Mouse (Mus musculus) lung, postnatal 25 days (tissue): ENCODE data around the gene Clec9a.
A peak's percentile ranks its signal among the peaks of the same experiment; 100 is the strongest.

Experiments used
- DNase-seq: peaks from one replicate; pipeline ENCODE4 v3.0.0; 2022; ENCODE audit warnings: low spot score

Gene Clec9a

DNA sequence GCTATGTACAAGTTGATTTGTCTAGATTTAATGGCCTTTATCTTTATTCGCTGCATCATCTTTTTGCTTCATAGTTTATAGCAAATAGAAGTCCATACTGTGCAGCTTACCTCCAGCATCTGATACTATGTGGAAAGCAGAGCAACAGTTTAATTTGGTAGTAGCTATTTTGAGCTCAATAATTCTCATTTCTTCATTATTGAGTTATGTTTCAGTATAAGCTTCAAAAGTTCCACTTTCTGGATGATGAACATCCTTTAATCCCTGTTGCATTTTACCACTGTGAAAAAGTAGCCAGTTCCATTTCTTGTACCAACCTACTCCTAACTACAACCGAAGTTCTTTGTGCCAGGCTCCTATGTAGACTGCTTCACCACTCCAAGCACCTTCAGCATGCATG lies at the start of gene Clec9a:
Clec9a (plus strand) TSS at position 301 of the 400 bp plus-strand sequence.
- no peak for DNase-seq

DNA sequence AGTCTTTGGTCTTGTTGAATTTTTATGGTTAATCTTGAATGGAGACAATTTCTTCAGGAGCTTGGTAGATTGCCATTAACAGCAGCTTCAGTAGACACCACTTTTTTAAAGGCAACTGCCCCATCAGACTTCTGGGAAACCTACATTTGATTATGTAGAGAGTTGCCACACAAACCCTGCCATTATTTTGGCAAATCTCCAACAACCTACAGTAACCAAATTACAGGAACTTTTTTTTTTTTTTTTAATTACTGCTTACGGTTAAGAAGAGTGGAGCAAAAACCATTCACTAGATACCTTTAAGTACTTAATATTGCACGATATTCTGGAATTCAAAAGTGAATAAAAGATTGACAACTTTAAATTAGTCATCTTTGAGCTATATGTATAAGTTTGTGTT lies 49.1 kb upstream of the Clec9a start:
- DNase-seq: no peak

DNA sequence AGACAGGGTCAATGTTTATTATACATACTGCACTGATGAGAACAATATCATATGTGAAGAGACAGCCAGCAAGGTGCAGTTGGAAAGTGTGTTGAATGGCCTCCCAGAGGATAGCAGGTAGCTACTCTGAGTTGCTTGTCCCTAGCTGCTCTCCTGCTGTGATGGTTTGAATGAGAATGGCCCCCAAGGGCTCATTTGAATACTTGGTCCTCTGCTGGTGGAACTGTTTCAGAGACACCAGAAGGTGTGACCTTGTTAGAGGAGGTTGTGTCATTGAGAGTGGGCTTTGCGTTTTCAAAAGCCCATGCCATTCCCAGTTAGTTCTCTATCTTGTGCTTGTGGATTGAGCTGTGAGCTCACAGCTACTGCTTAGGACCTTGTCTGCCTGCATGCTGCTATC lies 44.7 kb upstream of the Clec9a start:
- DNase-seq: no peak

DNA sequence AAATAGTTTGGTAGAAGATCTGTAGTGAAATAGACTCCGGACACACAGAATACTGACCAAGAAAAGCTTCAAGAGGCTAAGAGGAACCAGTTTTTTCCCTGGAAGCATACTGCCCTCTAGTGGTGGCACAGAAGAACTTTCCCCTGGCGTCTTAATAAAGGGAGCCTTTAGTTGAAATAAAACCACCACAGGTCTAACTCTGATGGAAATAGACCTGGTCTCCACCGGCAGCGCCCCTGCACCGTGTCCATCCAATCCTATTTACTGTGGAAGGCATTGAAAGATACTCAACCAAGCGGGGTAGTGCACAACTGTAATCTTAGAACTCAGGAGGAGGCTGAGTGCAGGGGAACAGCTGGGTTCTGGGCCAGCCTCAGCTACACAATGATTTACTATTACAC lies 42.7 kb upstream of the Clec9a start:
- DNase-seq: peak; percentile 65

DNA sequence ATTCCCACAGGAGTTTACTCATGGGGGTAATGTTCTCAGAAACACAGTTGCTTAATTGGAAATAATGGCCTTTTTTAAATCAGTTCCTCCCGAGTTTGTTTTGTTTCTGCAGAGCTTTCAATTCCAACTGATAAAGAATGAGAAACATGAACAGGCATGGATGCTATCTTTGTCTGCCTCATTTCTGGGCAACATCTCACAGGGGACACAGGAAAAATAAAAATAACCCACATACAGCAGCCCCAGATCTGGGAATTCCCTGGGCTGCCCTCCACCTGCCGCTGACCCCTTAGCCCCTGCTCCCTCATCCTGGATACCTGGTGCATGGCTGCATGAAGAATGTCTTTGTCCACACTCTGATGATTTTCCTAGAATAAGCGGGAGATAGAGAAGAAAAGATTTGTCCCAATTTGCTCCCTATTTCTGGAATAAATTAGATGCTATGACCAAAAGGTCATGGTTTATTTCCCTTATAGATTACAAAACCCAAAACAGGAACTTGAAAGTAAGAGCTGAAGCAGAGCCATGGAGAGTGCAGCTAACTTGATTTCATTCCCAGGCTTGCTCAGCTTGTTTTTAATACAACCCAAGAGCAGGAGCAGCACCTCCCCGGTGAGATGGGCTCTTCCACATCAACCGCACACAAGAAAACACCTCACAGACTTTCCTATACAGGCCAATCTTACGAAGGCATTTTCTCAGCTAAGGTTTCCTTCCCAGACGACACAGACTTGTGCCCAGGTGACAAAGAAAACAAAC lies 39.1 kb upstream of the Clec9a start:
- DNase-seq: no peak

DNA sequence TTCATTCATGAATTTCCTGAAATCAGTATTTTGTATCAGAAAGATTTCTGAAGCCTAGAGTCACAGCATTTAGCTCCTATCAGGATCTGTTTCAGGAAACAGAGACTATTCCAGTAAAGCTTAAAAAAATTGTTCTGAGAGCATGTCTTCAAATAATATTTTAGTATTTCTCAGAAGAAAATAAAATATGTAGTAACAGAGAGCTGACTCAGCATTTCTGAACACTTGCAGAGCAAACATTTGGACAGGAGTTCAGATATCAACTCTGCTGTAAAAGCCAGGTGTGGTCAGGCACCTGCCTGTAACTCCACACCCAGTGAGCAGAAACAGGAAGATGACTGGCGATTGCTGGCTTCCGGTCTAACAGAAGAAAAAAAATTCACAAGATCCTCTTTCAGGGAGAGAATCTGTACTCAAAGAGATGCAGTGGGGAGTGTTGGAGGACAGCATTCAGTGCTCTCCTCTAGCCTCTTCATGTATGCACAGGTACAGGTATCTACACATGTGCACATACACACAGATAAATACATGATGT lies 33.7 kb upstream of the Clec9a start:
- DNase-seq: no peak

DNA sequence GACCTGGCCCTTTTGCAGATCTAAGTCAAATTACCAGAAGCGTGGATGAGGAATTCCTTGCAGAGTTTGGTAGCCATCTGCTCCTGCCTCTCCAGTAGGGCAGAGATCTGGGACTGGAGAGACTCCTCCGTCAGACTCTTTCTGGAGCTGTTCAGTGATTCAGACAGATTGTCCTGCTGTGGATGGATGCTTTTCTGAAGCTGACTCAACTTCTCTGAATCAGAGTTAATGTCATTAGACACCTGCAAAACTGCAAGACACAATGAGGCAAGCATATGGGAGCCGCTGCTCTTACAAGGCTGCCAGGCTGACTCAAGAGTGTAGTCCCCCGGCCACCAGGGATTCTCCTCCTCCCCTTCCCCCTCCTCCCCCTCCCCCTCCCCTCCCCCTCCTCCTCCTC lies 28.2 kb upstream of the Clec9a start:
- DNase-seq: no peak

DNA sequence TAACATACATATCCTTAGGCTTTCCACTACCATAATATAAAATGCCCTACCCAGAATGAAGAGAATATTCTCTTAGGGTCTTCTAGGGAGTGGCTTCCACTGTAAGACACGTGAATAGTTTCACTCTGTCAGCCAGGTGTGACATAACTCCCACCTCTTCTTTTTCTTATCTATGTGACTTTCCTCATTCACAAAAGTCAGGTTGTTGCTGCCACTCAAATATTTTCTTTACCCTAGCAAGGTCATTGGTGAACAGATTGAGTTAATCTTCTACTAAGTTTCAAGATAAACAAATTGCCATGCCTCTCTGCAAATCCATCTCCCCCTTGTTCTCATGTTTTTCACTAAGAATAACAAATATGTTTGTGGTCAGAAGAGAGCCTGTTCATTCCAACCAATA lies 26.9 kb upstream of the Clec9a start:
- no peak for DNase-seq

DNA sequence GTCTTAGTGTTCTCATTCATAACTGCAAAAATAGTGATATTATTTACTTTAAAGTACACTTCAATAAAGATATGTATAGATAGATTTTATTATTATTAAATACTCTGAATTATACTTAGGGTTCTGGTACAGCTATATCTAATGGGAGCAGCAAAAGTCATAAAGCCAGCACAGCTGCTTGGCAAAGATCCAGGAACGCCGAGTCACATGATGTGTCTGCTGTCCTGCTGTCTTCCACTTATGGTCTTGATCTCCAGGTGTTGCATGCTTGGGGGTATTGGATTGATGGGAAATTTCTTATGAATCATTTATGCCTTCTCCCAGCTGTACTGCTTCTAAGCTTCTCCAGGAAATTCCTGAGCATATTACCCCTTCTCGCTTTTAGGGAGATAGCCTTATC lies 25.2 kb upstream of the Clec9a start:
- no peak for DNase-seq

DNA sequence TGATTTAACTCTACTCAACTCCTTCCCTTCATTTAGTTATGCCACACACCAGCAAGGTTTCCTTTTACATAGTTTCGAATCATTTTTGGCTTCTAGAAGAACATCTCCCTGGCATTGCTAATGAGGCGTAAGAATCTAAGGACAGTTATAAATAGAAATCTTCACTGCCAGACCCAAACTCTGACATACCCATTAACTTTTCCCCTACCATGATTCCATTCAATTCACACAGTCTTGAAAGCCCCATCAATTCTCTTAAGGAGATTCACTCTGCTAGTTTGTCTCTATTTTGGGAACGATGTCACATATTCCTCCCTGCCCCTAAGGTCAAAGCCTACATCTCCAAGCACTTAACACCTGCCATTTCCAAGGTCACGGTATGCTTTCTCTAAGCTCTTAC lies 23.7 kb upstream of the Clec9a start:
- no peak for DNase-seq

DNA sequence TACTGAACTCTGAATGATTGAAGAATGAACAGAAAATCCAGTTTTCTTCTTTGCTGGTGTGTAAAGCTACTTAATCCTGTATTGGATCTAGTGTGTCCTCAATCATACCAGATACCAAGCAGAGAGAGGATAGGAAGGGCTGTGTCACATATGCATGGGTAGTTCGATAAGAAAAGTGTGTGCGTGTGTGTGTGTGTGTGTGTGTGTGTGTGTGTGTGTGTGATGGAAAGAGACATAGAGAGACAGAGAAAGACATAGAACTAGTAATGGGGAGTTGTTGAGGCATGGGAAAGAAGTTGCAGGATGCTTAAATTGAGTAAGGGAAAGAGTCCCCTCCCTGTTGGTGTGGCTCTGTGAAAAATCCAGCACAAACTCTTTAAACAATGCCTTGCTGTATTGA lies 22.9 kb upstream of the Clec9a start, which contains the start of gene Clec12b:
Clec12b (minus strand) TSS at position 101 of the 400 bp plus-strand sequence.
- no peak for DNase-seq

DNA sequence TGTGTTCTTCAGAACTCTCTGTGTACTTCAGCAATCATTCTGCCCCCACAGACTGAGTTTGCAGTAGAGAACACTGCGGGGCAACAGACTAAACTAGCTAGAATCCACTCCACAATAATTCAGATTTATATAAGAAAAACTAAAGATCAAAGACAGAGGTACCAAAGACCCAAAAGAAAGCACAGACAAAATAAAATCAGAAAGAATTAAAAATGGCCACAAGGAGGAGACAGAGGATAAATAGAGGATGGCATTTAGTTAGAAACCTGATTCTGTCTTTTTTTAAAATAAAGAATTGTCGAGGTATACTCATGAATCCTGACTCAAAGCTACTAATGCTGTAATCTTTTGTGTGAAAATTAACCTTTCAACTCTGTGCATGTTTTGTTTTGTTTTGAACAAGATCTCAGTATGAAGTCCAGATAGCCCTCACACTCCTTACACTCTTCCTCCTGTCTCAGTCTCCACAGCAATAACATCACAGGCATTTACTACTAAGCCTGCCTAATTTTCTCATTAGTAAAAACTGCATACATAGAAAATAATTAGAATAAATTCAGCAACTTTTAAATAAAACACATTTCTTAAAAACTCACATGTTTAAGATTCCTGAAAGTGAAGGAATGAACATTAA lies 15.5 kb upstream of the Clec9a start:
- peak; percentile 11 for DNase-seq

DNA sequence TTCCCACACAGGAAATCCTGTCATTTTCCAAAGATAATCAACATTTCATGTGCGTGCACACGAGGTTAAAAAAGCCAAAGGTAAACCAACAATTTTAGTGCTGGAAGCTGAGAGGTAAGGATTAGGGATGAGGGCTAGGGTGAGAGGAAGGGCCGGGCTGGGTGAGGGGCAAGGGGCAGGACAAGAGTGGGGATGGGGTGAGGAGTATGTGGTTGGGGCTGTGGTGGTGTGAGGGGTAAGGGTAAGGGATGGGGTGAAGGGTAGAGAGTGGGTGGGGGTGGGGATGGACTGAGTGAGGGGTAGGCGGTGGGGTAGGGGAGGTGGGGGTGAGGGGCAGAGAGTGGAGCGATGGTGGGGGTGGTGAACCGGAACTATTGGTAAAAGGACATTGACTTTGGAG lies 14.9 kb upstream of the Clec9a start:
- DNase-seq: no peak

DNA sequence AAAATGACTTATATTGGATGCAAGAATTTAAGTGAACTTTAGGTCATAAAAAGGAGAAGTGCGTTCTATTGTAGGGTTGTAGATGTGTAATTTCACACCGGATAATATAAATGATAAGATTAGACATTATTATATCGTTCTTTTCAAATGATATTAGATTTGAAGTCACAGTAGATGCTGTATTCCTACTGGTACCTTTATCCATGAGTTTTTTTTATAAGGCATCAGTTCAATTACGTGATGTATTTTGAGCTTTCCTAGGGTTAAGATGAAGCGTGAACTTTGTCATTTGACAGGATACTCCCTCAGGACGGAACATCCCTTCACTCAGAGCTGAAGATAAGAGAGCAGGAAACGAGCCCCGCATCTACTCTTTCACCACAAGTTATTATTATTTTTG lies 11.7 kb upstream of the Clec9a start, which contains the start of gene Clec1b:
Clec1b (plus strand) TSS at position 301 of the 400 bp plus-strand sequence.
- no peak for DNase-seq

DNA sequence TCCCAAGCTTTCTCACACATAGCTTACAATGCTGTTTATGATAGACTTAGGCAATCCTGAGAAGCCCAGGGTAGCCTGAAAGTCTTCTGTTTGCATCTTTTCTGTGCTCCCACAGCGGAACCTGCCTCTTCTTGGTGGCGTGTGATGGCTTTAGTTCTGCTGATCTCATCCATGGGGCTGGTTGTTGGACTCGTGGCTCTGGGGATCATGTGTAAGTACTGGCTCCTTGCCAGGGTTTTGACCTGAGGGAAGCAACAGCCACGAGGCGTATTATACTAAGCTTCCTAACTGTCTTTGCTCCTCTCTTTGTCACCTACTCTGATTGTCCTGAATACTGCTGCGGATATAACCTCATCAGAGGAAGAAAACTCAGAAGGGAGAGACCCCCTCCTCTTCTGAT lies 8.7 kb upstream of the Clec9a start:
- peak; percentile 29 for DNase-seq

DNA sequence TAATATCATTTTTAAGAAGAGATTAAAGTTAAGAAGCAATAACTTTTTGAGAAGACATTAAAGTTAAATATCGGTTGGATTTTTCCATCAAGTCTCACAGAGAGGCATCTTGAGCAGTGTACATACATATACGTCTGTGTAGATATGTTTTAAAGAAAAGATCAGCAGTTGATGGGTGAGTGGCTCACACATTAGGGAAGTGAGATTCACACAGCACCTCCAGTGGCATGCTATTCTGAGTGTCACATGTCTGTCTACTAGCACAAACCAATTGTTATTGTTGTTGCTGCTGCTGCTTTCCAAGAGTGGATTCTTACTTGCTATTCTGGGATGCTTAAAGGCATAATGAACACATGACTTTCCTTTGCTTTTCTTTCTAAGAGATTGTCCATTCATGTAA lies 6.3 kb upstream of the Clec9a start:
- DNase-seq: no peak

DNA sequence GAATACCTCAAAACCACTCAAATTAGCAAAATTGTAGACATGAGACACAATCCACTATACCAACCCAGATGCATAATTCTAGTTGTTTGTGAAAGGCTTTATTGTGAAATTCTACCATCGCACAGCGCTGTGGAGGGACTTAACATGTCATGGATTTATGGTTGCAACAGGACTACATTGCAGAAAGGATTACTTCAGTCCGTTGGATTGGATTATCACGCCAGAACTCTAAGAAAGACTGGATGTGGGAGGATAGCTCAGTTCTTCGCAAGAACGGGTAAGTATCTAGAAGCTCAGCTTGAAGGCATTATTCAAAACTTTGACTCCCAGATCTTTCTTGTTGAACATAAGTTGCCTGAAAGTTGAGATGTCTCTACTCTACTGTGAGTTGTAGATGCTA lies 5.3 kb upstream of the Clec9a start:
- DNase-seq: no peak

DNA sequence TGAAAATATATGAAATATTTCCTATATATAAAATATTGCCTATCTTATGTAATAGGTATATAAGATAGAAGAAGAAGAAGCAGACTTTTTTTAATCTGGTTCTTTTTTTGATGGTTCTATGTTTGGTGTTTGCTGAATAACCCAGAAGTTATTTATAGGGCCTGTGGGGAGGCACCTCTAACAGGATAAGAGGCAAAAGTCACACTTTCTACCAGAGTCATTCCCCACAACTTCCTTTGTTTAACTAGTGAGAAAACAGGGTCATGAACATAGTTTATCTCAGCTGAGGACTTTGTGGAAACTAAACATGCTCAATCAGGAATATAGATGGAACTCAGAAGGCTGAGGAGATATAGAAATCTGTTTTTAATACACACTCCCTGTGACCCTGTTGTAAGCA lies 2.7 kb upstream of the Clec9a start:
- no peak for DNase-seq

DNA sequence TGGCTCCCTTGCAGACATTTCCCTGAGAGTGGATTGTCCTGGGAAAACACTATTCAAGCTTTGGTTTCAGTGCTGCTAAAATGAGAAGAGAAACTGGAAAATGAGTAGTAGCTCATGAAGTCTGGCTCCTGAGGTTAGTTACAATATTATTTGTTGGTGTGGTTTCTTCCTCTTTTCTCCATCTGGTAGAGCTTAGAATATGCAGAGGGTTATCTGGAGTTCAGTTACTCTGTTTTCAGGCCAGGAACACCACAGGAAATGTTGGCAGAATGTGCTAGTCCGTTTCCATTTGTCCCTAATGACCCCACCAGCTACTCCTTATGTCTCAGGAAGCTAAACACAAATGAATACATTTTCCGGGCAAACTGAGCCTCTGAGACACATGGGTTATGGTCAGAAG lies 1.3 kb upstream of the Clec9a start:
- no peak for DNase-seq

DNA sequence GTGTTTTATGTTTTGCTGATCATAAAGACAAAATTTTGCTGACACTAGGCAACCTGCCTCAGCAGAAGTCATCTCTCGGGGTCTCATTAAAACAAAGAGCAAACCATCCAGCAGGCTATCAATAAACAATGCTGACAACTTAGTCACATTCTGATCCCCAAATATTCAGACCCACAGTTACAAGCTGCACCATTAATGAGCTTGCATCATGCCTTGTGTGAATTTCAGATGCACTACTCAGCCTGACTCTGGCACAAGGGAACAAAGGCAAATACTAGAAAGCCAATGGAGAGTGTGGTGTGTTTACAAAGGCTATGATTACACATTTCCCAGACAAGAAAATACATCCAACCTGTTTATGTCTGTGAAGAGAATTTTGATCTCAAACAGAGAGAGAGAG lies 5.5 kb downstream of the Clec9a start:
- no peak for DNase-seq

DNA sequence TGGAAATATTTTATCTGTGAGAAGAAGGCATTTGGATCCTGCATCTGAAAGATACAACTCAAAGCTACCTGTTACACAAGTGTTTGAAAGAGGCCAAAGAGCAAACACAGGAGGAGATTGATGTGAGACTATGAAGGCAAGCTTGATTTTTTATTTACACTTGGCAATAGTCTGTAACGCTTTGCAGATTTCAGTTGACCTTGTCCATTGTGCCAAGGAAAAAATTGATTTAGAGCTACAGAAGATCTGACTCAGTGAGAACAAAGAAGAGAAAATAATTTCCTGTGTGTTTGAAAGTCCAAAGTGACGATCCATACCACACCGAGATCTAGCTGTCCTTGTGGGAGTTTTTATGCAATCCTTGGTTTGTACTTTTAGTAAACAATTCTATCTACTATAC lies 13.6 kb downstream of the Clec9a start:
- DNase-seq: no peak

DNA sequence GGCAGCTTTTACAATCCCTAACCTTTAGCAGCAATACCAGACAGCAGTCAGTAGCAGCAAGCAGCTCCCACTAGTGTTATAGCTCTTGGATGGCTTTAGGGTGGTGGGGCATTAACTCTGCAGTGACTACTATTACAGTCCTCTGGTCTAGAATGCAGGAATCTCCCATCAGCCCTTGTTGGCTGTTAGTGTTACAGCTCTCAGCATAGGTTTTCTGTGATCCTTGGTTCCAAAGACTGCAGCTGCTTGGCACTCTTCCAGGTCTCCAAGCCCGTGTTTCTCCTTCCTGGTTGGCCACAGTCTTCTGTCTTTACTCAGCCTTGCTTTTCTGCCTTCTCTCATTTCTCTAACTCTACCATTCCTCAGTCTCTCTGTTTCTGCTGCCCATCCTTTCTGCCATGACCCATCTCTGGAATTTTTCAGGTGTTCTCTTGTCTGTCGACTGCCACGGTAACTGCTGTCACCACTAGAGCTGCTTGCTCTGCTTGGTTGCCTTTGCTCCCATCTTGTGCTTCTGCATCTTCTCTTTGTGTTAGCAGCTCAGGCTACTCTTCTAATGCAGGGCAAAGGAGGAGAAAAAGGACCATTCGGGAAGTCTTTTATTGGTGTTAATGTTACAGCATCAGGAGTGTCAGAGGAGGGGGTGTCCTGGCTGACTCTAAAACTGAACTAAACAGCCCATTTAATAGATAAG lies 14.5 kb downstream of the Clec9a start:
- no peak for DNase-seq

DNA sequence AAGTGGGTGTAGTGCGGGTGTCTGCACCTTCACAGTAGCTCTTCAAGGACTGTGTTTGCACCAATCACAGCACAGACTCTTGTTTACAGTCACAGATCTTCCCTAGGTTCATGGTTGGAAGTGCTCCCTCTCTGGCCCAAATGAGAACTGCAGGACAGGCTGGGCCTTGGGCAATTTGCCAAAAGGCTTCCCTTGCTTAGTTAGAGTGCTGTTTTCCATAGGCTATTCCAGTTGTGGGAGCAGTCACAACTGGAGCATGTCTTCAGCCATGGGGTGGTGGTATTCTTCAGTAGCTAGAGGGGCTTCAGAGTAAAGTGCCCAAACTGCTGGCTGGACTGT lies 15.0 kb downstream of the Clec9a start:
- peak; percentile 71 for DNase-seq
